Mouse (Mus musculus) induced T-regulatory cell, adult 2 months (primary cell): ENCODE measurements around the gene Elmo1.

Experiments used
- DNase-seq: peaks from one replicate; pipeline ENCODE4 v3.0.0-alpha.2; 2012; ENCODE audit warnings: low read depth

Gene Elmo1

DNA sequence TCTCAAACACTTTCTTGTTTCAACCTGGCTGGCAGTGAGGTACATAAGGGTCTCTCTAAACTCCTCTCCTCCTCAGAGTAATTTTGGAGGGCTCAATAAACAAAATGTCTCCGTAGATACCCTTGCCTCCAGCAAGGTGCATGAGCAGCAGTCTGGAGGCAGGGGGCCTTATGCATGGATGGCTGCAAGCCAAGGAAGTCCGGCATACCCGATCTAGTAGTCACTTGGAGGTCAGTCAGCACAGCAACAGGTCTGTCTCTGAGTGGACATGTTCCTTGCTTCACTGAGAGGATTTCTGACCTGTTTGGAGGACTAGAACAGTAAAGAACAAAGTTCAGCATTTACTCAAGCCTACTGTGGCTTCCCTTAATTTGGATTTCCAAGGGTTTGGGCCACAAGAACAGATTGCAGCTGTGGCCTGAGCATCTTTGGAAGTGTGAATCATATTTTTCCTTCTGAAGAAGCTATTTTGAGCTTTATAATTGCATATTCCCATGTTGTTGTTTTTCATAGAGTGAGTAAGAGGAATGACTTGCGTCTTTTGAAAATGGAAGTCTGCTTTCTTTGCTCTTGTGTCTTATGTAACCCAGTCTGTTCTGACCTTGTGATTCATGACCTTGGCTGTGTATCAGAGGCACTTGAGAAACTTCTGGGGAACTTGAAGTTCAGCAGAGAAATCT lies 296.2 kb downstream of the Elmo1 start:
- DNase-seq: no peak

DNA sequence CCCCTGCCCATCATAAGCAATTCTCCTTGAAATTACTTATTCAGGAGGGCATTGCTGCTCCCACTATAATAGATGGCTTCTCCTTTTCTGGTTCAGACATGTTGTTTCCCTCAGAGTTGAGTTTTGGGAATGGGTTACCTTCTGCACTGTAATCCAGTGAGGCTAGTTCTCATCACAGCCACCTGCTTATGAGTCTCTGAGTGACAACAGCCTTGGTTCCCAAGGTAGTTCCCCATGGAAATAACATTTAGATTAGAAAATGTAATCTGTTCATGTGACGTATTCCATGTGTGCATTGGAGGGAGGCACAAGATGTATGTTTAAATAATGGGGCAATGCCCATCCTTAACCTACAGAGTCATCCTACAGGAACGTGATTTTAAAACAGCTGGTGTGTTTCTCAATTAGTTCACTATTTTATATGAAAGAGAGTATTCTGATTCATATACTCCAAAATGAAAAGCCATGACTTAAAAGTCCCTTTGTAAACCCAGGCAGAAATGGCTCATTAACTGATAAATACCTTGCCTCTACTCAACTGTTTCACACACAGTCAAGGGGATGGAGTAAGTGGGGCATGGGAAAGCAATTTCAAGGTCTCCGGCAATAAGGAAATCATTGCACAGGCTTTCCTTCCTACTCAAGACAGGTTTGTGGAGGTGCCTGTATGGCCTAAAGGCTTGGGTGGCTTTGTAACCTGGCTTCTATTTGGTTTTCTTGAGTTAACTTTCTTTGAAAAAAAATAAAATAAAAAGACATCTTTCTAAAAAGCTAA lies 302.6 kb downstream of the Elmo1 start:
- no peak for DNase-seq

DNA sequence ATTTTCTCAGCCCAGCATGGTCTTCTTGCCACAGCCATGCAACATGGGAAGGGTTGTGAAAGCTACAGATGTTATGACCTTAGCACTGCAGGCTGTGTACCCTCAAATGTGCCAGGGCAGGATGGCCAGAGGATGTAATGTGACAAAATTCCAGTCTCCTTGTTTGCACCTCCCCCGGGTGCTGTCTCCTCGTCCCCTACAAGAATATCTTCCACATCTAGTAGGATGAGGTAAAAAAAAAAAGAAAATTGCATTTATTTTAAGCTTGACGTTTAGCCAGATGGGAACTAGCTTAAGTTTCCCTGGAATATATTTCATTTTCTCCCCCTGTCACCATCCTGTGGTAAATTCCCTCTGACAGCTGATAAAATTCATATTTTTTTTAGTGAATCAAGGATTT lies 307.3 kb downstream of the Elmo1 start:
- DNase-seq: no peak

DNA sequence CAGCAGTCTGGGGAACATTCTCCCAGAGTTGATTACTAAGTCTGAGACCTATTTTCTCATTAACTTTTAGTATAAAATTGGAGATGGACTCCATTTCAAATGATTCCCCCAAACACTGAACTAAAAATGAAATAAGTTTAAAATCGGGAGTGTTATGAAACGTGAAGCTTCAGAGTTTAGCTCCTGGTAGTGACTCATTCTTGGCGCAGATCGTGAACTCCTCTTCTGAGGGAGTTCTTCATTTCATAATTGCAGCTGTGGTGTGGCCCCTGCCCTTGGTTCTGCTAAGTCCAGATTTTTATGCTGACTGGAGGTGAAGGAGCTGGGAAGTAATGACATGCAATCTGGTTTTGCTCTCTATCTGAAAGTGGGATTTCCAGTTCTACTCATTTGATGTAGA lies 307.9 kb downstream of the Elmo1 start:
- no peak for DNase-seq

DNA sequence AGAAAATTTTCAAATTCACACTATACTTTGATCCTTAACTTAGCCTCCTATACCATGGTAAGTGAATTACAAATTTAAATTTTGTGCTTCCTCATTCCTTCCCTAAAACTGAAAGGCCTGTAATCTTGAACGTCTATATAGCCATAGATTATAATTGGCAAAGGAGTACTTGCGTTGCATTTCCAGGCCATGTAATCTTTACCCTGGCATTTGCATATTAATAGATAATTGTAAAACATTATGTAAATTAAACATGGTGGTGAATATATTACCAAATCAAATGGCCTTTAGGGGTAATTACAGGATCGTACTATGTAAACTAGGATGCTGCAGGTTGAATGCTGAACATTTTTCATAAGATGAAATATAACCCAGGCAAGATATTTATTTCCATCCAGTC lies 314.1 kb downstream of the Elmo1 start:
- no peak for DNase-seq

DNA sequence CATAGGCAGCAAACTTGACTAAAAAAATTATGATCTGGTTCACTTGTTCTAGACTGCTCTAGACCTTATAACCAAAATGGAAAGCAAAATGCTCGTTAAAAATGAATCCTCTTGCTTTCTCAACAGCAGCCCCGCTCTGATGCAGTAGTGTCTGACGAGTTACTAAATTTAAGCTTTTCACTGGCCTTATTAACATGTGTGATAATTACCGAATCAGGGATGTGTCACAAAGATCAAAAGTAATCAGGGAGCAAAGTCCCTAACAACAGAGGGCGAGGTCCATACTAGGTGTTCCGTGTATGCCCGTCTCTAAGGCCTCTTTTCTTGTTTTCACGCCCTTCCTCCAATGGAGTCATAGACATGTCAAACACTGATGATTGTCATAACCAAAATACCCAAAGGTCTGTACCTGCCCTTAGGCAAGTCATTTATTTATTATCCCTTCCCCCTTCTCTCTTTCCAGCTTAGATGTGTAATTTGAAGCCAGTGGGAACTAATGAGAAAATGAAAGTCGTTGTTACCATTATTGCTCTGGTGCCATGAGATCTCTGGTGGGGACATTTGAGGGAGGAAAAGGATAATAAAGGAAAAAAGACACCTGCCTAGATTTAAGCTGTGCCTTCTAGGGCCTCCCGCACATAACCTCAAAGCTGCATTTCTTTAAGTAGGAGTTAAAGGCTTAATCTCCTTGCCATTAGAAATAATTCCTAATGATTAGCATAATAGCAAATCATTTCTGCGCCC lies 316.2 kb downstream of the Elmo1 start:
- no peak for DNase-seq

DNA sequence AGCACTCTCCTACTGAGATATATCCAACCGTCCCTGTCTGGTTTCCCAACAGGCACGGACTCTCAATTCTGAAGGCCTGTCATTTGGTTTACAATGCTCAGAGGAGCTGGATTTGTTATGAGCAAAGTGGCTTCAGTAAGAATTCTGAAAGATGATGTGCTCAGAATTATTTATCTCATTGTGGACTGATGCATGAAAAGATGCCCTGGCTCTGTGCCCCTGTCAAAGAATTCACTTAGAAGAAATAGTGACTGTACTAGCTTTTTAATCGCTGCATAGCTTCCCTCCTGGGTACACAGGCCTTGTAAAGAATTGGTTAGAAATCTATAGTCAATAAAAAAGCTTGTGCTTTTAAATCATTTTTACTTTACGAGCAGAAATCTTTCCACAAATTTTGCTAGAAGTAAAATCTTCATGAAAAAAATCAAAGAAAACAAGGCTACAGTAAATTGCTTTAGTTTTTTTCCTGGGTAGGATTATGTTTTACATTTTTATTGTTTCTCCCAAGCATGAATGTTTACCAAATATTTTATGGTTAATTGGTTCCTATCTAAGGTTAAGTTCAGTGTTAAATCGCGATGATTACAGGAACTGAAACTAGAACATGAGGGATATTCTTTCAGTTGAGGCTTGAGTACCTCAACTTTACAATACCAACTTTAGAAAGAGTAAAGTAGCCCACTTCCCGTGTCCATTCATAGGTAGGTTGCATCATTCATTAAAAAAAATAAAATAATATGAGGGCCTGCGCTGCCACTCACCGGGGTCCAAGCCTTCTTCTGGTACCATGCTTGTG lies 320.1 kb downstream of the Elmo1 start:
- no peak for DNase-seq

DNA sequence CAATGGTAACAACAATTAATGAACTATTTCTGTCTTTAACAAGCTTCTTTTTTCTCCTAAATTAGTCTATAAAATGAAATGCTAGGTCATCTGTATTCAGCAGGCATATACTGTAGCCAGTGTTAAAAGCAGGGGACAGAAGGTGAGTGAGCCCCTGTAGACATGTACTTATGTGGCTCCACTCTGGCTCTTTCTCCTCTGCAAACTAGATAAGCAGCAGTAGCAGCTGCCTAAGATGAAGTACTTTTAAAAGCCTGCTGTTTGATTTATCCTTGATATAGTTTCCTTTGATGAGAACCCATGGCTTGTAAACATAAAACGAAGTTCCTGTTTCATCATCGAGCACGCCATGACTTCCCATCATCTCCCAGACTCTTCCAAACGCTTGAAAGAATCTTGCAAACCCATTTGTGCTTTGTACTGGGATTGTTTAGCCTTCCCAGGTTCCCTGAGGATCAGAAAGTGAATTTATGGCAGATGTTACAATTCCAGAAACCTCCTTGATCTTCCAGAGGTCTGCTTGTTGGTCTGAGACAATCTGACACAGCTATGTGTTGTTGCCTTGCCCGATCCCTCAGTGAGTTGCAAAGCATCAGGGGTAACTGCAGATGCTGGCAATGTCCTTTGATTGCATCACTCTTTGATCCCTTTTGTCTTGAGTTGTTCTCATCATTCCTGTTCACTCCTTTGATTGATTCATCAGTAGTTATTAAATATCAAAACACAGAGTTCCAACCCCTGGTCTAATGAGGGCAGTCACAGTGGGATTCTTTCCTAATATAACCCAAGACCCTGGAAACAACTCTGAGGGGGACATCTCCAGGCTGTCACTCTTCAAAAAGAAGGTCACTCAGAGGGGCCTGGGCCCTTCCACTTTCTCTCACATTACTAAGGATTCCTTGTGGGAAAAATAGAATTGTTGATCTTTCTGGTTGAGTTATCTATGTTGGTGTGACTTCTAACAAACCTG lies 326.6 kb downstream of the Elmo1 start:
- DNase-seq: no peak

DNA sequence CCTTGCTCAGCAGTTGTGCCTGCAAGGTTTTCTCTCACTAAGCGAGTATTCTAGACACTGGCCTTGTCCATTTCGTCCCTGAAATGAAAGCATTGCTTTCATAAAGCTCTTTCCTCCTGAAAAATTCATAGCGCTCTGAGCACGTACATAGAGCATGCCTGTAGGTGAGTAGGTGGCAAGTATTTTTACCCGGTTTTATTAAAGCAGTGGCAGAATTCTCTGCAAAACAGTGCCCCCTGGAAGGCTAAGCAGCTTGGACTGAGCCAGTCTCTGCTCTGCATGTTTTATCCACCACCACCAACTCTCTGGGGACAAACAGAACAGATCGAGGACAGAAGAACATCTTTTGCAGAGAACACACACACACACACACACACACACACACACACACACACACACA lies 340.6 kb downstream of the Elmo1 start:
- no peak for DNase-seq

DNA sequence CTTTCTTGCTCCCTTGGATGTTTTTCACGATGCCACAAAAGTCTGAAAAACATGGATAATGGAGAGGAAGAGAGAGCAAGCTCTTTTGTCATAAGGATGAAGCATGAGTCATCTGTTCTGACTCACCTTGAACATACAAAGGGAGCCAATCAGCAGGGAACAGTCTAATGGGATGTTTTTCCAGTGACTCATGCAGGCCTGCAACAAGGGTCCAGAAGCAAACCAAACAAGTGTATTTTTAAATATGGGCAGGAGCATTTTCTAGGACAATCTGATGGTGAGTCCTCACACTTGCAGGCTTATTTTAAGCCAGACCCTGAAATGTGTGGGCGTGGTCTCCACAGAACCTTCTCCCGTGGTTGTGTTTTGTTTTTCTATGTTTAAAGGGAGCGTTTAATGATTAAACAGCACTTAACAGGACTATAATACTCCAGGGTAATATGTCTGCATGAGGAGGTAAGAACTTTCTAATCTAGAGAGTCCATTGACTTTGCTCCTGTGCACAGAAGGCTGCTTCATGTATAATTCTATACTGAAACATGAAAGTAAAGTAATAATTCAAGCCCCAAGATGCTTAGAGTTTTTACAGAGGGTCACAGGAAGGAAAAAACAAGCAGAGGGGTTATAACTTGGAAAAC lies 342.9 kb downstream of the Elmo1 start:
- no peak for DNase-seq

DNA sequence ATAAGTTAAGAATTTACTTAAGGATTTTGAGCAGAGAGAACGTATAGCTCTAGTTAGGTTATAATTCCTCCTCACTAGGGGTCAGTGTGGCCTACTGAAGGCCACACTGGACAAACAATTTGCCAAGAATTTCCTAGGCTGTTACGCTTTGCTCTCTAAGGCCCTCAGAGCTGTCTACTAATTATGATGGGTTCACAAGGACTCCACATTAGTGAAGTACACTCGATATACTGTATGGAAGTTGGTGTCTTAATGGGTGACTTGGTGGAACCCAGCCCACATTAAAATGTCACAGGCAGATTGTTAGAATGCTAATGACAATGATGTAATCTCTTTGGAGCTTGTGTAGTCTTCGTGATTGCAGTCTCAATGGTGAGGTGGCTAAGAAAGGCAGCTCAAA lies 343.7 kb downstream of the Elmo1 start:
- no peak for DNase-seq

DNA sequence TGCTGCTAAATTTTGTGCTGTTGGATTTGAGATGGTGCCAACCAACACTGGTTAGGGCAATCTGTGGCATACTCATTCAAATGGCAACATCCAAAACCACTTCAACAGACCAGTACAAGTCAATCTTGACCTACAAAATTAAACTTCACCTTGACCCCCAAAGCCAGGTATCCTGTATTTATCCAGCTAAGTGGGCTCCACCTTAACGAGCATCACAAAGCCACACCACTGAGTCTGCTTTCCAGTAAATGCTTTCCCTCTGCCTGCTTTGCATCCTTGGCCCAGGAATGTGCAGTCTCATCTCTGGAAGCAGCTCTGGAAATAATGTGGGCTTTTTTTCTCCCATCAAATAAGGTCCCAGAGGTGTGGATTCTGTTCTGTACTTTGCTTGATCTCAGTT lies 349.1 kb downstream of the Elmo1 start:
- DNase-seq: no peak

DNA sequence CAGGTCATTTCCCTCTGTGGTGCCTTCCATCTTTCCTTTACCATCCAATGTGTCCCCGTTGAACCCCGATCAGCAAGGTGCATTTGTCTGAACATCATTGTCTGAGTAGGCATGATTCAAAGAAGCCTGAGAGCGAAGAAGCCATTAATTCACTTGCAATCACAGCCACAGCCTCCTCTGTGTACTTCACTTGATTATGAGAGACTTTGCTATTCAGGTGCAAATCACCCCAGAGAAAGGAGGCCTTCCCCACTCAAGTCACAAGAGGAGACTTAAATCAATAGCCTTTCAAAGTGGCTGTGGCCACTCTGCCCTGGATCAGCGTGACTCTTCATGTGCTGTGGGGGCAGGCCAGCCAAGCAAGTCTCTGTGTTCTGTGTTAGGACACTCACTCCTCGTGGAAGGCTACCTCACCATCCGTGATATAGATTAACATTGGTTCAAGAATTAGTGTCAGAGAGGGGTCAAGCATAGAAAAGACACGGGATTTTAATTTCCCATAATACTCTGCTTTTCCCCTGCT lies 360.5 kb downstream of the Elmo1 start:
- DNase-seq: no peak

DNA sequence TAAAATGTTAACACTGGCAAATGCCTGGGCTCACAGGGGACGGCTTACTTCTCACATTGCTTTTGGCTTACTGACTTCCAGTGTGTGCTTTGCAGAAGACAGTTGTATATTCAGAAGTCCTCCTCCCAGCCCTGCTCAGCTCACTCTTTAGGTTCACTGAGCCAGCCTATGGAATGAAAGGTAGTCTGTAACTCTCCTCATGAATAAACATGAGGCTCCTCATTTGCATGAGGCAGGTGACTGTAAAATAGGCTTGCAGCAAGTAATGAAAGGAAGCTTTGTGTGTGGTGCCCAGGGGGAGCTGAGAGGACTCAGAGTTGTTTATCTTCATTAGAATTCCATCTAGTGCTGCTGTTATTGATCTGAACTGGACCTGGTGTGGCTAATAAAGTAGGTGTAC lies 364.0 kb downstream of the Elmo1 start:
- no peak for DNase-seq

DNA sequence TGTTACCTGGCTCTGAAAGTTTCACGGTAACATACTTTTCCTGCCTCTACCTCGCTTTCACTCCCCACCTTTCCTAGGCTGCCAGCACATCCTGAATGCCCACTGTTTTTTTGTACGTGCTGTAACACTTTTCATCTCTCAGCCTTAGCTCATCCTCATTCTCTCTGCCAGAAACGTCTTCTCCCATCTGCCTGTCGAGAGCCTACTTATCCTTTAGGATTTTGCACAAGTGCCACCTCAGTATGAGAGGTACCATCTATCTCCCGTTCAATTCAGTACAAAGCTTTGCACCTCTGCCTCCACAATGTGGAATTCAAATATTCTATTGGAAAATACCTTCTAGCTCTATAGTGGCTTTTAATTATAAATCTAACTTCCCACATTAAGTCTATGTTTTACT lies 369.7 kb downstream of the Elmo1 start:
- no peak for DNase-seq

DNA sequence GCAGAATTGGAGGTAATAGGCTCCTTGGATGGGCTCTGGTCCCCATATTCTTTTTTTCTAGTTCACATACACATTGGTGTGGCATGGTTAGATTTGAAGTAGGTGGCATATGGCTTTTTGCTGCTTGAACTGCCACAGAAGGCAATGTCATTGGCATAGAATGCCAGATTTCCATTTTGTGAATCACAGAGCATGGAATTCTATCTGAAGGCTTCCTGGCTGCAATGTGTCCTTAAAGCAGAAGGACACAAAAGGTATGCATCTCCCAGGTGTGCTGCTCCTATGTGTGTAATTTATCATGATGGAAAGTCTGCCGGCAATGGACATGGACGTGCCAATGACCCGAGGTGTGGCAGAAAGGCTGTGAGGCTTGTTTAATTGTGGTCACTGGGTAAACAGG lies 371.2 kb downstream of the Elmo1 start:
- no peak for DNase-seq

DNA sequence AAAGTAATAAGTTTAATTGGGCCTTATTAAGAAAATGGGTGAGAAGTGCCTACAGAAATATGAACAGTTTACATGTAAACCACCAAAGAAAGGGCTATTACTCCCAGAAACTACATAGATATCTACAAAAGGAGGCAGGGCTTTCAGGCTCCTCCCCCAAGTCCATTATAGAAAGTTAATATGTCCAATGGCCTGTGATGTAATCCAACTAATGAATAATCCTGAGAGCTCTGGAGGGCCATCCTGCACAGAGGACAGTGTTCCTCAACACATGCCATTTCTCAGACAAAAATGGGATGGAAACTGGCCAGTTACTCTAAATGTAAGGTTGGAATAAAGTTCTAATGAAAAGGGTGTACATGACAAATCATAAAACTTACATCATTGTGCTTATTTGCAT lies 373.8 kb downstream of the Elmo1 start:
- DNase-seq: no peak

DNA sequence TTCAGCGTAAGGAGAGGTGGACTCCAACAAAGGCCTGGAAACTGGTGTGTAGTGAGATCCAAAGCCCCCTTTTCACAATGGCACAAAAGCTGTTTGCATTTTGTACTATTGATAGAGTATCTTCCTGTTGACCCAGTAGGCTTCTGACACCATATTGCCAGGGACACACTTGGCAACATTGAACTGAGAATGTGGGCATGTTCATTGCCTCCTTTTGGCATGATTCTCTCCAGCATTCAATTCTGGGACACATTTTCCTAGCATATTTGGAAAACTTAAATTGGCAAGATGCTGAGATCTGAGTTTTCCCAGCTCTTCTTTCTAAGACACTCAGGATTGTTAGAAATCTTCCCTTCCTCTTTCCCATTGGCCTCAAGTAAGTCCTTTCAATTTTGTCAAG lies 377.0 kb downstream of the Elmo1 start:
- no peak for DNase-seq

DNA sequence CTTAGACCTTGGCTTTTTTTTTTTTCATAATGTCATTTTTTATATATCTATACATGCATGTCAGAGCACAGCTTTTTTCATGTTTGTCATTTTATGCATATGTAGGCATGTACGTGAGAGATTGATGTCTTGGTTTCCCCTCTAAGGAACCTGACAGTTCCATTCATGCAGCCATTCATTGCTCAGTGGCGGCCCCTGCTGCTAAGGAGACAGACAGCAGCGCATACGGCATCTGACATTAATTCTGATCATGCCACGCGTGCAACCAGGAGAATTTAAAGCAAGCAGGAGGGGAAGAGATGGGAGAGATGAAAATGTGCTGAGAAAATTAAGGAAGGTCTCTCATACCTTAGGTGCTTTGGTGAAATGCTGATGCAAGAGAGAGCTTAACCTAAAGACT lies 381.3 kb downstream of the Elmo1 start:
- DNase-seq: peak; percentile 57

DNA sequence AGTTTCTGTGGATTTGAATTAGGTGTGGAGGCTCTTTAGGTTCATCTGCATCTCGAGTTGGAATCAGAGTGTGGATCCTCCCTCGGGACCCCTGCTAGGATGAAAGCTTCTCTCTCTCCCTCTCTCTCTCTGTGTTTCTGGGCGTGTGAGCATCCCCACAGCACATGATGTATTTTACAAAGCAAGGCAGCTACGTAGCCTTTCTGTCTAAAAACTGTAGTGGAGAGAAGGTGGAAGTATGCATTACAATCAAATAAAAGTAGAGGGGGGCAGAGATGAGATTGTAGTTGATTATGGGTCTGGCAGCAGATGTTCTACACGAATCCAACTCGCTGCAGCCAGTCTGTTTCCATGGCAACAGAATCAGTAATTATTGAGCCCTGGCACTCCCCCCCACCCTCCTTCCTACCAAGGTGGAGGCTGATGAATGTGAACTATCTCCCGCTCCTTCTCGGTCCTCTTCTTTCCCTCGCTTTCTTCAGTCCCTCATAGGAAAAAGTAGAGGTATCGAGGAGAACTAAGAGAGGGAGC lies 382.0 kb downstream of the Elmo1 start:
- no peak for DNase-seq
